Mouse (Mus musculus) left cerebral cortex, adult 18-20 months (tissue): ENCODE data around the gene Map4k4. TPM values are rescaled to one million over a fixed set of nuclear protein-coding genes. Genes with fewer than 3 reads are reported as not detected.

Experiments used
- DNase-seq, 2 experiments: peaks; one replicate each; pipeline ENCODE4 v3.0.0; 2021 to 2022; ENCODE audit warnings: low spot score in 2 of 2, mixed read lengths in 1 of 2
- long read RNA-seq, 2 experiments: library from polyadenylated mRNA; stranded (forward); transcript quantifications; one replicate each; pipeline ENCODE4 v2.0.0; 2021
- total RNA-seq, 2 experiments: library from RNA; stranded (reverse); gene quantifications; 2 replicates each; pipeline ENCODE4 v1.2.3; 2021

Gene Map4k4
- 10 to 100 TPM; 87.1 to 95.0 TPM for total RNA-seq
- long read RNA-seq, experiment 1, partial matches to known transcripts: 4 of 15 reads
- long read RNA-seq, experiment 1, other reads (novel, unspliced or antisense): 11 of 15 reads
- long read RNA-seq, experiment 2, partial matches to known transcripts: 3 of 9 reads
- long read RNA-seq, experiment 2, other reads (novel, unspliced or antisense): 6 of 9 reads

DNA sequence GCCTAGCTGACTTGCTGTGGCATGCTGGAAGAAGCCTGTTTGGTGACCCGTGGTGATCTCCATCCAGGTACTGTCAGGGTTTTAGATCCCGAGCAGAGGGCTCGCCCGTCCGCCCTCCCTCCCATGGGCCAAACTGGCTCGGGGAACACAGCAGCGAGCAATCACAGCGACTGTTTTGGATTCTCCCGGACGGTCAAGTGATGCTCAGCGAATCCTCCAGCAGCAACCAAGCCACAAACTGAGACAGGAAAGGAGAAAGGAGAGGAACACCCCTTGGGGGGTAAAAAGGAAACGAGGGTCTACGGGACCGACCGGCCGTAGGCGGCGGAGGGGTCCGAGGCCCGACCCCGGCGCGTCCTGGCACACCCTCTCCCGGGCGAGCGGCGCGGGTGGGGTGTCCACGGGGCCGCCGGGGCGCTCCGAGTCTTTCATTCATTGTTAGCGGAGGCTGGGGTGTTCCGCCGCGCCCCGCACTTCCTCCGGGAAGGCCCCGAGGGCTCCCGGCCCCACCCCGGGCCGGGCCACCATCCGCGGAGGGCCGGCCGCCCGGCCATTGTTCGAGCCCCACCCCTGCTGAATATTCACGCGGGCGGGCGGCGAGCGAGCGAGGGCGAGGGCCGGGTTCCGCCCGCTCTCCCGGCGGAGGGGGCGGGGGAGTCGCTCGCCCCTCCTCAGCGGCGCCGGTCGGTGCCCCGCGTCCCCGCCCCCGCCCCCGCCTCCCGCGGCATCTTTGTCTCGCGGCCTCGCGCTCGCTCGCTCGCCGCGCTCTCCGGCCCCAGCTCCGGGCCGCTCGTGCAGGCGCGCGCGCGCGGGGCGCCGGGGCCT is at the start of gene Map4k4:
Gene Map4k4 (plus strand): TSS at position 733 of the 825 bp plus-strand sequence.
- peak; percentile 53 to 70 for DNase-seq

DNA sequence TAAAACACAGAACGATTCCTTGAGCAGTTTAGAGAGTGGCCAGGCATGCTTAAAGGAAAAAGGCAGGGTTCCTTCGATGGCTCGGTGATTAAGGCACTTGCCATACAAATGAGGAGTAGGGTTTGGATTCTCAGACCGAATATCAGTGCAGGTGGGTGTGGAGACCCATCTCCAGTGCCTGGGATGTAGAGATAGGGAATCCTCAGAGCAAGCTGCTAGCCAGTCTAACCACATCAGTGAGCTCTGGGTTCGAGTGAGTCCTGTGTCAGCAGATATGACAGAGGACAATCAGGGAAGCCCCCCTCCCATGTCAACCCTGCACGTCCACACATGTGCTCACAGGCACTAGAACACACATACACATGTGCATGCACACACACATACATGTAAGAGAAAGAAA is 44.8 kb upstream of the Map4k4 start:
- no peak for DNase-seq

DNA sequence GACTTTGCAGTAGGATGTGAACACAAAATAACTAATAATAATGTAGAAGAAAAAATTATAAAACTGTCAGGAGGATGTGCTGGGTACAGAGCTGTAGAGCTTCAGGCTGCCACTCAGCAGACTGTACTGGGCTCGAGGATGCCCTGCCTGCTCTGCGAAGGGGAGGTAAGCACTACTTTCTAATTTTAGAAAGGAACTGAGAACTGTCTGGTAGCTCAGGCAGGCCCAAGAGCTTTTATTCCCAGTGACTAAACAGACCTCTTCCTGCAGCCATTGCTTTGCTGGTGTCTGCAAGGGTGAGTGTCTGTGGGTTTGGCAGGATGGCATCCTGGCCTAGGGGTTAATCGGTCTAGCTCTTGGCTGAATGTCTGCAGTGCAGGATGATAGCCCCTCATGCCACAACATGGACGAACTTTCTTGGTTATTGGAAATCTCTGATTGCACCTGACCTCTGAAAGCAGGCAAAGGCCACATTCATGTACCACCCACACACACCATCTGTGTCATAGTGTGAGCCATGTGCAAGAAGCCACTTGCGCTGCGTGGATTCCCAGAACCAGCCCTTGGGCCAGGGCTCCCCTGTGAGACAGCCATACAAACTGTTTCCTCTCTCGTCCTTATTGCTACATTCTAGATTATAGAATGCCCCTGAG is 43.8 kb upstream of the Map4k4 start:
- DNase-seq: no peak

DNA sequence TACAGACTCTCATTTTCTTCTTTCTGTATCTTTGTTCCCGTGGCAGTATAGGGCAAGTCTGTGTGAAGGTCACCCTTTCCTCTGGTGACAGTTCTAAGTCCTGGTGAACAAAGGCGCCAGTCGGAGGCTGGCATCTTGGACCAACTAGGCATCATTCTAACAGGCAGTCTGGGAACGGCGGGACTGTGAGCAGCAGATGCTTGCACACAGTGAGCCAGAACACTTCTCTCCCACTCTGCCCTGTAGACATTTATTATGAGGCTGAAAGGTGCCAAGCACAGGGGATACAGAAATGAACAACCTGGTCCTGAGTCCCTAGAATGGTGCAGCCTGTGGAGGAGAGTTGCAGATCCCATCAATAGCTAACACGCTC is 43.3 kb upstream of the Map4k4 start:
- no peak for DNase-seq

DNA sequence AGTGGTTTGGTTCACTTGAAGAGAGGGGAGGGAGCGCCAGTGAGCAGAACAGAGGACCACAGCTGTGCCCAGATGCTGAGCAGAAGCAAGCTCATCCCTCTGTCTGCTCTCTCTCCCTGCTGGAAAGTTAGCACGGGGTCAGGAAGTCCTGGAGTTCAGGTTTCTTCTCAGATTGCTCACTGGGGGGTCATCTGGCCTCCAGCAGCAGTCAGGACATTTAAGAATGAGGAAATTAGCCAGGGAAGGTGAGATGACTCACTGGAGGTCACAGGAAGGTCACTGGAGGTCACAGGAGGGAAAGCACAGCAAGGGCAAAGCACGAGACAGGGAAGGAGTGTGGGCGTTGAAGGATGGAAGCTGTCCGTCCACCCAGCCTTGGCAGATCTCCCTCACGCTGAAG is 41.5 kb upstream of the Map4k4 start:
- no peak for DNase-seq

DNA sequence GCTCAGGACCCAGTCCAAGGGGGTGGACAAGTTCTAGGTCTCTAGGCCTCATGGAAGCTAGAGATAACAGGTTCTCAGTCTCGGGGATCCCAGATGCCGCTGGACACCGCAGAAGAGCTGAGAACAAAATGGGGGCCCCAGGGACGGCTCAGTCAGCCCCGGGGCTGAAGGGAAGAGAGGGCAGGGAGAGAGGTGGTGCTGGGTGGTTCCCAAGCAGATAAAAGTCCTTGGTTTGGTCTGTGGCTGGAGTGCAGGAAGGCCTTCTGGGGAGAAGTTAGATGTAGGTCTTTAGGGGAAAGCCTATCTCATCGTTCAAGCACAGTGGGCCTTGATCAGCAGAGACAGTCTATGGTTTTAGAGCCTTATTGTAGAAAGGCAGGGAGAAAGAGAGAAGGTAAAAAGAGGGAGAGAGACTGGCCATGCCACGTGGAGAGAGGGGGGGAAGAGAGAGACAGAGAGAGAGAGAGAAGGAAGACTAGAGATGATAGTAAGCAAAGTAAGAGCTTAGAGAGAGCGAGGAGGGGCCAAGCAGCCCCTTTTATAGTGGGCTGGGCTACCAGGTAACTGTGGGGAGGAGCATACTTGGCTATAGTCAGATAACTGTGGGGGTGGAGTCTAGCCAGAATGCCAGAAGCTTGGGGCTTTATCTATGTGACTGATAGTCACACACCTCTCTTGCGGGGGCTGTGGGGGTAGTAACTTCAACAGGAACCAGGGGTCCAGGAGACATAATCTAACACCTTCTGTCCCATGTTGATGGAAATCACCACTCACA is 34.2 kb upstream of the Map4k4 start:
- no peak for DNase-seq

DNA sequence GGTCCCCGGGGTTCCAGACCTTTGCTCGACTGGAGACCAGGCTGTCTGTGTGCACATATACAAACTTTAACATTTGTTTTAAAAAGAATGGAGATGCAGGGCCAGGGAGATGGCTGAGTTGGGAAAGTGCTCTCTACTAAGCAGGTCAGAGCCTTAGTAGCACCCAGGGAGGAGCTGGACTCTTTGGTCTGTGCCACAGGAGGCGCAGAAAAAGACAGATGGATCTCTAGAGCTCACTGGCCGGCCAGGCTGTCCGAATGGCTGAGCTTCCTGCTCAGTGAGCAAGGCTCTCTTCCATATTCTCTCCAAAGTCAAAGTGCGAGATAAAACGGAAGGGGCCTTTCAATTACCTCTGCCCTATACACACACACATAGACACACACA is 33.6 kb upstream of the Map4k4 start:
- DNase-seq: no peak

DNA sequence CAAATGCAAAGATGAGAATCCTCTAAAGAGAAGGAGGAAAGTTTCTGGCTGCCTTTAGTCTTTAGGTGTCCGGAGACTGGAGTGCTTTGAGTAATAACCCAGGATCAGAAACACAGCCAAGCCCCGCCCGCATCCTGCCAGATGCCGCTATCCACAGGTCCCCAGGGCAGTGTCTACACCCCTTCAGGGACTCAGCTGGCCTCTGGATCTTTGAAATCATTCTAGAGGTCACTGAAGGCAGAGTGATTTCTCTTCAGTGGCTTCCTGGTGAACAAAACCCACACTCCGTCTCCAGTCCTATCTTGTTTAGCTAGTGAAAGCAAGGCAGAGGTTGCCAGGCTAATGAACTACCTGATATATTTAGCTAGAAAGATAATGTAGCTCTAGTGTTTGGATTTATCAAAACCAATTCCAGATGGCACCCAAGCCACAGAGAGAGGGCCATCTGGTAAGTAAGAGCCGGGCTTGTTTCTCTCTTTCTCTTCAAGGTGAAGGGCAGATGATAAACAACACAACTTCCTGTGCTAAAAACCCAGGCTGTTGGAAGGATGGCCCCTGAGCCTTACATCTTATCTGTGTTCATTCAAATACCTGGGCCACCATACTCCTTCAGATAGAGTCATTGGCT is 32.6 kb upstream of the Map4k4 start:
- no peak for DNase-seq

DNA sequence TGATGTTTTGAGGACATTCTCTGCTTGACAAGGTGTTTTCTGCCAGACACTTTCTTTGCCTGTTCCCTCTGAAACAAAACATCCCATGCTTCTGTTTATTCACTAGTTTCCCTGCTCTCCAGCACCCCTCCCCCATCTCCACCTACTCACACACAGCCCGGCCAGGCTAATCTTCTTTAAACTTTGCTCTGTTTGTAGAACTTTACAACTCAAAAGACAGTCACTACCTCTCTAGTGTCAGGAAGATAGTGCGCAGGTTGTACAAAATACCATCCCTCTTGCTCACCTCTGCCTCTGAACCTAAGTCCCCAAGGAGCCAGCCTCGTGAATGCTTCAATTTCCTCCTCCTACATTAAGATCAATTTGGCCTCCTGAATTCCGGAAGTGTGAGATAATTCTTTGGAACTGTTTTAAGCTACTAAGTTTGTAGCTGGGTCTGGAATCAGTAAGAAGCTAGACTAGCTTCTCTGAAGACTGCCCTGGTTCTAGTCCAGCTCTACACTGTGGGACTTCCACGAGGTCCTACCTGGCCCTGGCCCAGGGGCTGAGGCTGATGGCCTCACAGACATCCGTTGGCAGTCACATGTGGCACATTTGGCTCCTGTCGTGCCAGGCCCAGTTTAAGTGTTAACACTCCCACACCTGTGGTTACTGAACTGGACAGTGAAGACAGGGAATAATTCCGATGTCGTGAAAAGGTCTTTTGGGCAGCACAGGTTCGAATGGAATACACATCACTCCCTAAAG is 31.7 kb upstream of the Map4k4 start:
- DNase-seq: no peak

DNA sequence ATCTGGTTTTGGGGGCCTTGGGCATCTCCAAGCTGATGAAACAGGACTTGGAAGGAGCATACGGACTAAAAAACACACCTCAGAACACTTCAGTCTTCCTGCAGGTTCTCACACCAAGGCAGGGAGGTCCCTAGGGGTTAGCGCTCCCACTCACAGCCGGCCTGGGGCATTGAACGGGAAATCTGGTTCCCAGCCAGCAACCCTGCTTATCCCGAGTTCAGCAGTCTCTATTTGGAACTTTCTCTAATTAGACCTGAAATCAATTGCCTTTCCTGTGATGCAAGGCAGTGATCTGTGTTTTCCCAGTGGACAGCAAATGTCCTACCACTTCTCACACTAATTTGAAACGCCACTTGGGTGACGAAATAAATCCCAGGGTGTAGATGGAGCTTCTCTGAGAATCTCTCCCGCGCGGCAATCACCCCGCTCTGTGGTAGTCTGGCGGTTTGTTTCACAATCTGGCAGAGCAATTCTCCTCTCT is 31.0 kb upstream of the Map4k4 start:
- DNase-seq: no peak

DNA sequence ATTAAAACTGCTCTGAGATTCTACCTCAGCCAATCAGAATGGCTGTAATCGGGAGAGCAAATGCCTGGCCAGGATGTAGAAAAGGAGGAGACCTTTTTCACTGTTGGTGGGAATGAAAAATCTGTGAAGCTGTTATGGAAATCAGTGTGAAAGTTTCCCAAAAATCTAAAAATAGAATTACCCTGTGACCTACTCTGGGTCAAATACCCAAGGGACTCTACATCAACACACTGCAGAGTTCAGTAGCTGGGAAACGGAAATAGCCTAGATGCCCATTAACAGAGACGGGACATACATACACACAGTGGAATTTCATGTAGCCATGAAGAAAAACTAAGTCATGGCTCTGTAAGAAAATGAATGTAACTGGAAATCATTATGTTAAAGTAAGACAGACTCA is 22.7 kb upstream of the Map4k4 start:
- no peak for DNase-seq

DNA sequence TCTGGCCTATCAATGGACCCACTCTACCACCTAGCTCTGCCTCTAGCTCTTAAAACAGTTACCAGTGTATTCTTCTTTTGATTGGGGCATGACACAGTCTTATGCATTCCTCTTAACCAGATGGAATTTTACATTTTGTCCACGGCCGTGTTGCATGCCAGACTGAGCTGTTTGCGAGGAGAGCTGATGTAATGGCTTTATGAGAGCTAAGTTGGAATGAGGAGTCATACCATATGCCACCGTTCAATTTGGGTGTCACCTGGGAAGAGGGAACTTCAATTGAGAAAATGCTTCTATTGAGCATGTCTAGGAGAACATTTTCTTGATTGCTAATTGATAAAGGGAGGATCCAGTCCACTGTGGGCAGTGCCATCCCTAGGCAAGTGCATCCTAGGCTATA is 18.2 kb upstream of the Map4k4 start:
- no peak for DNase-seq

DNA sequence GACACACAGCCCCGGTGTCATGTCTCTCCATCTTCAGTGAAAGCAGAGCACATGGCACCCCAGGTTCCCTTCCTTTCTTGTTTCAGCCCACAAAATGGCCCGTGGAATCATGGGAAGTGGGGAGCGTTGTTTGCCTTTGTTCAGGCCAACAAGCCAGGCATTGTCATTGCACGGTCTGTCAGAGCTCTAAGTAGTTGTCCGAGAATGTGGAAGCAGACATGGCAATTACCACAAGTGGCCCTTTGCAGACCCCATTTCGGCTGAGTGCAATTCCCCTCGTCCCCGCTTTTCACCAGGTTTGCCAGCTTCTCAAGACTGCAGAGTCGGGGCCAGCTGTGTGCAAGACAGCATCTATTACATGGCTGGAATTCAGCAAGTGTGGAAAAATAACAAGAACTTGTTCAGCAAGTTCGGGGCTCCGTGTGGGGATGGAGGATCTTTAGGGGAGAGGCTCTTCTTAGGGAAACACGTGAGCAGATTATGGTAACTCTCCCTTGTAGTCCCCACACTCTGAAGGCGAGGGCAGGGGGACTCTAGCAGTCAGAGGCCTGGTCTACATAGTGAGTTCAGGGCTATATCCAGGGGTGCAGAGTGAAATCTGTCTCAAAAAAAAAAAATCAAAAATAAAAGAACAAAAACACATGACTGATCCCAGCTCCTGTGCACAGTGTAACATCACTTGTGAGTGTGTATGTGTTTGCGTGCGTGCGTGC is 15.8 kb upstream of the Map4k4 start:
- no peak for DNase-seq

DNA sequence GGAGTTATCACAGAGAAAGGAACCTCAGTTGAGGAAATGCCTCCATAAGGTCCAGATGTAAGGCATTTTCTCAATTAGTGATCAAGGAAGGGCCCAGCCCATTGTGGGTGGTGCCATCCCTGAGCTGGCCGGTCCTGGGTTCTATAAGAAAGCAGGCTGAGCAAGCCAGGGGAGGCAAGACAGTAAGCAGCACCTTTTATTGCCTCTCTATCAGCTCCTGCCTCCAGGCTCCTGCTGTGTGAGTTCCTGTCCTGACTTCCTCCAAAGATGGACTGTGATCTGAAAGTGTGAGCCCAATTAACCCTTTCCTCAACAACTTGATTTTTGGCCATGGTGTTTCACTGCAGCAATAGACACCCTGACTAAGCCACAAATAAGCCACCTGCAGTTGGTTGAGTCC is 12.7 kb upstream of the Map4k4 start:
- DNase-seq: no peak

DNA sequence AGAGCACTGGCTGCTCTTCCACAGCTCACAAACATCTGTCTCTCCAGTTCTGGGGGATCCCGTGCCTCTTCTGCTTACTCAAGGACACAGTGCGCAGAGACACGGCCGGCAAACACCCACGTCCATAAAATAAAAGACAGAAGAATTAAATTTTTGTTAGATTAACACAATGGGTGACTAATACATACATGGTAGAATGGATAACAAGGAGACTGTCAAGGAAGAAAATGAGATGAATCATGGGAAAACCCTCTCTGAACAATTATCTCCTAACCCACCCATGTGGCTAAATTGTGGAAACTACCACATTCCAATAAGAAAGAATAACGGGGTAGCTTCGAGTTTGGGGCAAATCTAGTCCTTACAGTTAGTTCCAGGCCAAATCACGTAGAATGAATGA is 11.3 kb upstream of the Map4k4 start:
- DNase-seq: no peak

DNA sequence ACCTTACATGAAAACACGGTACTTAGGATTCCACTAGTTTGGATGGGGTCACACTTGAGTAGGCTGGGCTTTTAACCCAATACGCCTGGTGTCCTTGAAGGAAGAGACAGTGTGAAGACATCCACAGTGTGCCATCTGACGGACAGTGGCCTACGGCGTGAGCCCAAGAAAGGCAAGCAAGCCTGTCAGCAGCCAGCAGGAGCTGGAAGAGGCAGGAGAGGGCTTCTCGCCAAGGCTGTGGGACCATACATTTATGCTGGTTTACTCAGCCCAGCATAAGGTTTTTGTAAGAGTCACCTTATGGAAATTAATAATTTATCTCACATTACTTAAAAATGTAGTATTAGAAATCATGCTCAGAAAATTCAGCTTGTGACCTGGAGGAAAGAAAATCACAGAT is 10.7 kb upstream of the Map4k4 start:
- no peak for DNase-seq

DNA sequence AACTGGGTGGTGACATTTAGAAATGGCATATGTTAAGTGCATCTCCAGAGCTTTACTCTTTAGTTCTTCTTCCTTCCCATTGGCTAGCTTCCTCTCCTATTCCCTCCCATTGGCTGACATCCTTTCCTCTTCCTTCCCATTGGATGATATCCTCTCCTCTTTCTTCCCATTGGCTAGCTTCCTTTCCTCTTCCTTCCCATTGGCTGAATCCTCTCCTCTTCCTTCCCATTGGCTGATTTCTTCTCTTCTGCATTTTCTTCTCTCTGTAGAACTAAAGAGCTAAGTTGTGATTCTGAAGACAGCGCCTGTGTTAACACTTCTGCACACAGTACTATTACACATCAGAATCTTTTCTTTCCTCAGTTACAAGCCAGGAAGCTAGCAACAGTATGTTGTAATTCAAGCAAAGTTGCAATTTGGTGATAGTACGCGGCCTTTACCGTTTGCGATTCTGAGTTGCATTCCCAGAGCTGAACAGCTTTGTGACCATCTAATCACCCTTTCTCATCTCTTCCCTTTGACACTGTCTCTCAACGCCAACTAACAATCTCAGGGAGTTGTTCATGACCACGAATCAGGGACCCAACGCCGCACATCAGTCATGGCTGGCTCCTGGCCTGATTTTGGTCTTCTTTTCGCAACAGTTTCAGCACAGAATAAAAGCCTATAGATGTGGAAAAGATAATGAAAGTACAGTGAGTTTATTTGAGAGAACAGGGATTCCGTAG is 7.4 kb upstream of the Map4k4 start:
- DNase-seq: no peak

DNA sequence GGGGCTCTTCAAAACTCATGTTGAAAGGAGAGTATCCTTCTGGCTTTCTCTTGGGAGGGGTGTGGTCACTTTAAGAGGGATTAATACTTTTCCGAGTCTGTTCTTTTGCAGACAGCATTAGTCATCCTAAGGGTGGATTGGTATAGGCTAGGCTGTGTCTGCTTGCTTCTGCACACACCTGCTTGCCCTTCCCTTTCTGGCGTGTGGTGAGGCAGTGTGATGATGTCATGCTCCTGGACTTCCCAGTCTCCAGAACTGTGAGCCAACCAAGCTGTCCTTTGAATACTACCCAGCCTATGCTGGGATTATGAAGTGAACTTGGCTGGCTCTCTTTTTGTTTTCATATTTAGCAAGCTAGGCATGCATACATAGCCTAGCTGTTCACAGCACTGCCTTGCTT is 5.6 kb upstream of the Map4k4 start:
- DNase-seq: no peak

DNA sequence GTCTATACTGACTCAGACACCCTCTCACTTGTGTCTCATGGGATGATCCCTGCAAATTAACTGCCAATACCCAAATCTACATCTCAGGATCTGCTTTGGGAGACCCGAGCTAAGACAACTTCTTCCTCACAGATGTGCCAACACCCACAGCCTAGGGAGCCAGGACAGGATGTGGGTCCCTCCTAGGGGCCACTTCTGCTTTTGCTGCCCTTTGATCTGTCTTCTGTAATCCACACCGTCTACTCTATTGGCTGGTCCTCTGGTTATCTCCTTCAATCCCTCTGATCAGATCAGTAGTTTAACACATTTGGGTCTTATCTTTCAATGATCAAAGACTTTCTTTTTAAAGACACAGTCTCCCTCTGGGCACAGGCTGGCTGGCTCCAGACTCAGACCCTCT is 5.2 kb upstream of the Map4k4 start:
- no peak for DNase-seq
